33 mouse cellular contexts compared by ENCODE assay signal in genomic region chr14:33931853-33932252, GRCm38 (mm10). TPM values are rescaled to one million over a fixed set of nuclear protein-coding genes. Genes with fewer than 3 reads are reported as not detected.
DNase-seq lines count a peak whose midpoint lies in the region; ATAC-seq and TF ChIP-seq lines count a peak whose summit lies in the region.
"Had no signal": no experiment of that assay in that cellular context is flagged by ENCODE, and none has a peak within 500 bp of the region (broad histone marks: within the 10 kb centered on the region; RNA-seq: fewer than 3 reads in every experiment).

No protein-coding gene starts in this region.

- H3K4me2 ChIP-seq in heart, embryonic 11.5 days, result no peak overlapping the region; the same call in 1 of the 2 replicates
- peak overlapping the region; percentile 9; the same call in 1 of the 2 replicates for H3K4me2 ChIP-seq in limb, embryonic 13.5 days (replicated peaks)
- no peak overlapping the region for H3K4me2 ChIP-seq in neural tube, embryonic 11.5 days (ENCODE audit: low read depth)
- no peak overlapping the region for H3K4me2 ChIP-seq in liver, postnatal 0 days (ENCODE audit: low read depth, low read length)
- H3K4me2 ChIP-seq: embryonic facial prominence, embryonic 12.5 days; heart, embryonic 15.5 days; hindbrain, embryonic 15.5 days; limb, embryonic 15.5 days; liver, embryonic 13.5 days had no signal

- 35% methylated on average over 17 of the region's 17 CpGs for WGBS in heart, embryonic 11.5 days (ENCODE audit: insufficient replicate concordance)
- 47% methylated on average over 17 of the region's 17 CpGs for WGBS in limb, embryonic 13.5 days
- 39% methylated on average over 17 of the region's 17 CpGs for WGBS in limb, embryonic 10.5 days
- WGBS in neural tube, embryonic 11.5 days, result 55% methylated on average over 17 of the region's 17 CpGs
- WGBS in liver, postnatal 0 days (ENCODE audit: insufficient replicate concordance), result 38% methylated on average over 17 of the region's 17 CpGs

- no peak for DNase-seq in heart, adult 9 months (ENCODE audit: low spot score in 2 of 2)
- no peak for DNase-seq in limb, embryonic 10.5 days (ENCODE audit: low spot score)
- DNase-seq in neural tube, embryonic 11.5 days (ENCODE audit: low spot score), result peak; percentile 9
- DNase-seq in liver, postnatal 0 days, result no peak
- DNase-seq: B cell, adult 2 months; cerebellum, adult 2 months; cerebellum, postnatal 14 days; gastrocnemius, postnatal 14 days; heart, postnatal 36 days; kidney, adult 11 months; kidney, postnatal 36 days; liver, embryonic 13.5 days; lung, adult 2 months; lung, postnatal 10 days; midbrain, embryonic 14.5 days; right cerebral cortex, postnatal 4 days; thymus, adult 18-20 months; thymus, postnatal 25 days had no signal

- no peaks in the 10 kb centered on the region for H3K36me3 ChIP-seq in heart, embryonic 11.5 days (ENCODE audit: control insufficient read depth, insufficient read depth, low read length)
- peaks cover 39% of the 10 kb centered on the region for H3K36me3 ChIP-seq in limb, embryonic 13.5 days
- H3K36me3 ChIP-seq in limb, embryonic 10.5 days, result no peaks in the 10 kb centered on the region
- H3K36me3 ChIP-seq in ES-Bruce4 (ENCODE audit: control insufficient read depth, insufficient read depth, low read length, poor library complexity, severe bottlenecking), result no peaks in the 10 kb centered on the region
- no peaks in the 10 kb centered on the region for H3K36me3 ChIP-seq in neural tube, embryonic 11.5 days (ENCODE audit: control insufficient read depth, insufficient read depth, low read length)
- H3K36me3 ChIP-seq in liver, postnatal 0 days (replicated peaks; ENCODE audit: insufficient read depth, low read length), result no peaks in the 10 kb centered on the region
- H3K36me3 ChIP-seq: embryonic facial prominence, embryonic 12.5 days; G1E; heart, embryonic 15.5 days; hindbrain, embryonic 15.5 days; liver, embryonic 13.5 days had no signal

- TF ChIP-seq POLR2A in ES-Bruce4 (IDR thresholded peaks at IDR 0.05; ENCODE audit: insufficient read depth, low read length), result no peak

- H3K27me3 ChIP-seq in heart, embryonic 11.5 days (ENCODE audit: control insufficient read depth, insufficient read depth, low read length), result peaks cover 48% of the 10 kb centered on the region
- peaks cover 57% of the 10 kb centered on the region for H3K27me3 ChIP-seq in limb, embryonic 13.5 days
- H3K27me3 ChIP-seq in limb, embryonic 10.5 days (ENCODE audit: low read depth, poor library complexity, severe bottlenecking), result peaks cover 72% of the 10 kb centered on the region
- 0 out of 2 replicates have a peak, but pooled peaks cover 2% of the 10 kb centered on the region for H3K27me3 ChIP-seq in ES-Bruce4 (ENCODE audit: control insufficient read depth, insufficient read depth, low read length, poor library complexity, severe bottlenecking)
- H3K27me3 ChIP-seq in neural tube, embryonic 11.5 days (ENCODE audit: control insufficient read depth, insufficient read depth, low read length), result no peaks in the 10 kb centered on the region
- 0 out of 2 replicates have a peak, but pooled peaks cover 6% of the 10 kb centered on the region for H3K27me3 ChIP-seq in liver, postnatal 0 days (ENCODE audit: insufficient read depth, low read length)
- H3K27me3 ChIP-seq: hindbrain, embryonic 15.5 days had no signal

- H3K4me3 ChIP-seq in heart, embryonic 11.5 days (ENCODE audit: low read depth, low read length), result 0 out of 2 replicates have a peak overlapping the region, but pooled peaks have one; percentile 3
- H3K4me3 ChIP-seq in limb, embryonic 13.5 days, result no peak overlapping the region
- H3K4me3 ChIP-seq in limb, embryonic 10.5 days, result no peak overlapping the region
- H3K4me3 ChIP-seq in ES-Bruce4 (ENCODE audit: low read depth, low read length), result 0 out of 2 replicates have a peak overlapping the region, but pooled peaks have one; percentile 6
- H3K4me3 ChIP-seq in neural tube, embryonic 11.5 days (ENCODE audit: low read depth, low read length), result no peak overlapping the region
- H3K4me3 ChIP-seq in liver, postnatal 0 days (ENCODE audit: low read depth, low read length), result no peak overlapping the region
- H3K4me3 ChIP-seq: embryonic facial prominence, embryonic 12.5 days; heart, embryonic 15.5 days; hindbrain, embryonic 15.5 days; layer of hippocampus, adult 2 months; left cerebral cortex, adult 2 months; limb, embryonic 15.5 days; liver, embryonic 13.5 days had no signal

- ATAC-seq in heart, embryonic 11.5 days (replicated peaks; ENCODE audit: insufficient number of reproducible peaks, low FRiP score, low TSS enrichment), result no peak
- ATAC-seq in limb, embryonic 13.5 days (ENCODE audit: low FRiP score, low read depth), result no peak
- no peak for ATAC-seq in neural tube, embryonic 11.5 days (ENCODE audit: insufficient read depth, low FRiP score, low TSS enrichment)
- ATAC-seq in liver, postnatal 0 days, result no peak
- ATAC-seq: inflammation-experienced regulatory T-cells, adult 6 months had no signal

- H3K9me3 ChIP-seq in heart, embryonic 11.5 days (replicated peaks; ENCODE audit: control insufficient read depth, low read length), result no peaks in the 10 kb centered on the region
- no peaks in the 10 kb centered on the region for H3K9me3 ChIP-seq in limb, embryonic 13.5 days
- no peaks in the 10 kb centered on the region for H3K9me3 ChIP-seq in limb, embryonic 10.5 days (replicated peaks)
- no peaks in the 10 kb centered on the region for H3K9me3 ChIP-seq in ES-Bruce4 (replicated peaks; ENCODE audit: control insufficient read depth, insufficient read depth, low read length, poor library complexity, severe bottlenecking)
- no peaks in the 10 kb centered on the region for H3K9me3 ChIP-seq in neural tube, embryonic 11.5 days (ENCODE audit: control insufficient read depth, low read length)
- no peaks in the 10 kb centered on the region for H3K9me3 ChIP-seq in liver, postnatal 0 days (ENCODE audit: low read length)
- H3K9me3 ChIP-seq: embryonic facial prominence, embryonic 12.5 days; heart, embryonic 15.5 days; hindbrain, embryonic 15.5 days; limb, embryonic 15.5 days; liver, embryonic 13.5 days had no signal

- peaks cover 3% of the 10 kb centered on the region; the same call in 1 of the 2 replicates for H3K4me1 ChIP-seq in heart, embryonic 11.5 days (ENCODE audit: control insufficient read depth, insufficient read depth, low read length)
- H3K4me1 ChIP-seq in limb, embryonic 13.5 days, result peaks cover 32% of the 10 kb centered on the region
- peaks cover 8% of the 10 kb centered on the region for H3K4me1 ChIP-seq in limb, embryonic 10.5 days
- H3K4me1 ChIP-seq in ES-Bruce4 (ENCODE audit: control insufficient read depth, insufficient read depth, low read length), result no peaks in the 10 kb centered on the region
- no peaks in the 10 kb centered on the region for H3K4me1 ChIP-seq in neural tube, embryonic 11.5 days (ENCODE audit: control insufficient read depth, insufficient read depth, low read length)
- H3K4me1 ChIP-seq in liver, postnatal 0 days (ENCODE audit: insufficient read depth), result no peaks in the 10 kb centered on the region
- H3K4me1 ChIP-seq: heart, embryonic 15.5 days; hindbrain, embryonic 15.5 days; liver, embryonic 13.5 days had no signal

- TF ChIP-seq EP300 in ES-Bruce4 (IDR thresholded peaks at IDR 0.05; ENCODE audit: insufficient read depth, low read depth, low read length), result no peak
- no peak for TF ChIP-seq EP300 in liver, postnatal 0 days (IDR thresholded peaks at IDR 0.05; ENCODE audit: low read depth)

- H3K9ac ChIP-seq in heart, embryonic 11.5 days (ENCODE audit: low read depth, low read length), result no peak overlapping the region
- no peak overlapping the region for H3K9ac ChIP-seq in limb, embryonic 13.5 days
- no peak overlapping the region for H3K9ac ChIP-seq in ES-Bruce4 (ENCODE audit: low read depth, poor library complexity, severe bottlenecking)
- H3K9ac ChIP-seq in neural tube, embryonic 11.5 days (ENCODE audit: low read length), result no peak overlapping the region
- no peak overlapping the region for H3K9ac ChIP-seq in liver, postnatal 0 days (replicated peaks)
- H3K9ac ChIP-seq: embryonic facial prominence, embryonic 12.5 days; heart, embryonic 15.5 days; hindbrain, embryonic 15.5 days; limb, embryonic 15.5 days; liver, embryonic 13.5 days had no signal

- no peak for TF ChIP-seq CTCF in ES-Bruce4 (IDR thresholded peaks at IDR 0.05; ENCODE audit: low read depth, low read length)
- no peak for TF ChIP-seq CTCF in liver, postnatal 0 days (IDR thresholded peaks at IDR 0.05; ENCODE audit: low read depth)

- H3K27ac ChIP-seq in heart, embryonic 11.5 days (ENCODE audit: low read depth, low read length), result no peak overlapping the region
- H3K27ac ChIP-seq in limb, embryonic 13.5 days, result no peak overlapping the region
- H3K27ac ChIP-seq in limb, embryonic 10.5 days, result no peak overlapping the region
- H3K27ac ChIP-seq in ES-Bruce4 (ENCODE audit: insufficient read depth, low read length), result no peak overlapping the region
- H3K27ac ChIP-seq in neural tube, embryonic 11.5 days (ENCODE audit: low read depth, low read length), result no peak overlapping the region
- no peak overlapping the region for H3K27ac ChIP-seq in liver, postnatal 0 days (ENCODE audit: low read depth)
- H3K27ac ChIP-seq: embryonic facial prominence, embryonic 12.5 days; heart, embryonic 15.5 days; hindbrain, embryonic 15.5 days; layer of hippocampus, adult 2 months; left cerebral cortex, adult 2 months; limb, embryonic 15.5 days; liver, embryonic 13.5 days had no signal

RNA-seq across cellular contexts. Expression of gene Gdf10, which starts 8.5 kb away (rescaled TPM):
- 2.1 and 2.2 TPM in 2 replicates for polyA plus RNA-seq in heart, embryonic 11.5 days (2014; fragmentation: Nextera tagmentation; extraction: Ambion mirVana)
- 48.6 and 52.2 TPM in 2 replicates for polyA plus RNA-seq in limb, embryonic 13.5 days (2015; fragmentation: Nextera tagmentation; extraction: Ambion mirVana)
- 1.1 and 2.8 TPM in 2 replicates for polyA plus RNA-seq in limb, embryonic 10.5 days (2016; fragmentation: Nextera tagmentation; extraction: Ambion mirVana)
- polyA plus RNA-seq in ES-Bruce4 (2011; ENCODE audit: insufficient read depth, insufficient read length, low read depth, missing spikeins), result 0.17 TPM in 1 of 2 replicates, not detected in the other
- 20.3 and 20.9 TPM in 2 replicates for polyA plus RNA-seq in neural tube, embryonic 11.5 days (2014; fragmentation: Nextera tagmentation; extraction: Ambion mirVana)
- 4.1 and 5.1 TPM in 2 replicates for polyA plus RNA-seq in liver, postnatal 0 days (2015; fragmentation: Nextera tagmentation; extraction: Ambion mirVana)
- polyA plus RNA-seq: G1E; inflammation-experienced regulatory T-cells, adult 6 months had no signal

RNA-seq across cellular contexts. Expression of gene Gdf2, which starts 9.0 kb away (rescaled TPM):
- polyA plus RNA-seq in heart, embryonic 11.5 days (2014; fragmentation: Nextera tagmentation; extraction: Ambion mirVana), result 0.51 and 0.64 TPM in 2 replicates
- polyA plus RNA-seq in limb, embryonic 13.5 days (2015; fragmentation: Nextera tagmentation; extraction: Ambion mirVana), result not detected in 2 replicates
- 0.09 TPM in 1 of 2 replicates, not detected in the other for polyA plus RNA-seq in limb, embryonic 10.5 days (2016; fragmentation: Nextera tagmentation; extraction: Ambion mirVana)
- not detected in 2 replicates for polyA plus RNA-seq in ES-Bruce4 (2011; ENCODE audit: insufficient read depth, insufficient read length, low read depth, missing spikeins)
- 0.08 TPM in 1 of 2 replicates, not detected in the other for polyA plus RNA-seq in neural tube, embryonic 11.5 days (2014; fragmentation: Nextera tagmentation; extraction: Ambion mirVana)
- polyA plus RNA-seq in liver, postnatal 0 days (2015; fragmentation: Nextera tagmentation; extraction: Ambion mirVana), result 8.9 and 10.5 TPM in 2 replicates
- polyA plus RNA-seq: cortical plate, adult 2 months; embryonic facial prominence, embryonic 12.5 days; forebrain, embryonic 14.5 days; G1E; inflammation-experienced regulatory T-cells, adult 6 months; kidney, embryonic 16.5 days; limb, embryonic 15.5 days; midbrain, embryonic 14.5 days had no signal

RNA-seq across cellular contexts. Expression of gene Rbp3, which starts 21.9 kb away (rescaled TPM):
- 0.03 and 0.24 TPM in 2 replicates for polyA plus RNA-seq in heart, embryonic 11.5 days (2014; fragmentation: Nextera tagmentation; extraction: Ambion mirVana)
- not detected in 2 replicates for polyA plus RNA-seq in limb, embryonic 13.5 days (2015; fragmentation: Nextera tagmentation; extraction: Ambion mirVana)
- not detected in 2 replicates for polyA plus RNA-seq in limb, embryonic 10.5 days (2016; fragmentation: Nextera tagmentation; extraction: Ambion mirVana)
- polyA plus RNA-seq in ES-Bruce4 (2011; ENCODE audit: insufficient read depth, insufficient read length, low read depth, missing spikeins), result not detected in 2 replicates
- polyA plus RNA-seq in neural tube, embryonic 11.5 days (2014; fragmentation: Nextera tagmentation; extraction: Ambion mirVana), result not detected in 2 replicates
- polyA plus RNA-seq in liver, postnatal 0 days (2015; fragmentation: Nextera tagmentation; extraction: Ambion mirVana), result 0.02 and 0.05 TPM in 2 replicates
- polyA plus RNA-seq: cerebellum, adult 2 months; cortical plate, adult 2 months; forebrain, embryonic 14.5 days; G1E; inflammation-experienced regulatory T-cells, adult 6 months; kidney, embryonic 16.5 days; limb, embryonic 15.5 days; lung, adult 2 months; midbrain, embryonic 14.5 days; spleen, adult 2 months had no signal

RNA-seq across cellular contexts. Expression of gene Zfp488, which starts 46.7 kb away (rescaled TPM):
- not detected in 2 replicates for polyA plus RNA-seq in heart, embryonic 11.5 days (2014; fragmentation: Nextera tagmentation; extraction: Ambion mirVana)
- polyA plus RNA-seq in limb, embryonic 13.5 days (2015; fragmentation: Nextera tagmentation; extraction: Ambion mirVana), result 0.38 and 0.46 TPM in 2 replicates
- polyA plus RNA-seq in limb, embryonic 10.5 days (2016; fragmentation: Nextera tagmentation; extraction: Ambion mirVana), result 0.04 and 0.08 TPM in 2 replicates
- not detected in 2 replicates for polyA plus RNA-seq in ES-Bruce4 (2011; ENCODE audit: insufficient read depth, insufficient read length, low read depth, missing spikeins)
- 0.47 and 0.84 TPM in 2 replicates for polyA plus RNA-seq in neural tube, embryonic 11.5 days (2014; fragmentation: Nextera tagmentation; extraction: Ambion mirVana)
- polyA plus RNA-seq in liver, postnatal 0 days (2015; fragmentation: Nextera tagmentation; extraction: Ambion mirVana), result not detected in 2 replicates
- polyA plus RNA-seq: G1E; heart, embryonic 15.5 days; inflammation-experienced regulatory T-cells, adult 6 months; kidney, embryonic 16.5 days; liver, embryonic 13.5 days; lung, adult 2 months; spleen, adult 2 months had no signal

Comparison
In these comparisons a context has a peak if more than half of its experiments do, and no peak if none do; other contexts are left out.
1. H3K4me3 ChIP-seq: peak in heart, embryonic 11.5 days (single experiment) and ES-Bruce4 (single experiment); none in limb, embryonic 13.5 days (single experiment), limb, embryonic 10.5 days (single experiment), neural tube, embryonic 11.5 days (single experiment) and liver, postnatal 0 days (single experiment).